In the genomic region with DNA sequence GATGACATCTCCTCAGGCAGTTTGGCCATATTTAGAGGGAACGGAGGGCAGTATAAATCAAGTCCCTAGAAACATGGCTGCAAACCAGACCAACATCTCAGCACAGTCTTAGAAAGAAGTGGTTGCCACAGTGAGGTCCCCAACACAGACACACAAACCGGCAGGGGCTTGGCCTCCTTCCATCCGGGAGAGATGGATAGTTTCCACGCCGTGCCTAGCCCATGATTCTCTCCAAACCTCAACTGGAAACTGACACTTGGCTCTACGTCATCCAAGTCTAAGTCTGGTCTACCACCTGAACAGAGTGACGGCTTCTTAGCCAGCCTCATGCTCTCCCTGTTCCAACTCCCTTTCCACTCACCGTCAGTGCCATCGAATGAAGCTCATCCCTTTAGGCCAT, we compare ENCODE assay signal across 21 mouse cellular contexts. TPM values are rescaled to one million over a fixed set of nuclear protein-coding genes. Genes with fewer than 3 reads are reported as not detected.
"Had no signal": no experiment of that assay in that cellular context is flagged by ENCODE, and none has a peak within 500 bp of the region (broad histone marks: within the 10 kb centered on the region; RNA-seq: fewer than 3 reads in every experiment).

No protein-coding gene starts in this region.

- DNase-seq: lung, adult 18-20 months; lung, embryonic 14.5 days; lung, postnatal 10 days; lung, postnatal 4 days; midbrain, embryonic 14.5 days; retina, postnatal 1 day; right cerebral cortex, adult 18-20 months; right cerebral cortex, postnatal 25 days; right cerebral cortex, postnatal 4 days; thymus, adult 2 months; thymus, postnatal 25 days; thymus, postnatal 4 days had no signal

- H3K4me3 ChIP-seq: midbrain, embryonic 10.5 days; midbrain, embryonic 12.5 days; myocyte; neural tube, embryonic 13.5 days; neural tube, embryonic 15.5 days; stomach, embryonic 15.5 days had no signal

- H3K27ac ChIP-seq: midbrain, embryonic 10.5 days; midbrain, embryonic 12.5 days; neural tube, embryonic 13.5 days; neural tube, embryonic 15.5 days; stomach, embryonic 15.5 days; stomach, postnatal 0 days had no signal

RNA-seq across cellular contexts. Expression of a gene that starts 18.3 kb away (rescaled TPM):
- total RNA-seq: megakaryocyte, adult 5-6 weeks; megakaryocyte-erythroid progenitor cell, adult 5-6 weeks had no signal
